Mouse (Mus musculus): Measurements from ENCODE around the gene Adamtsl2. TPM values are rescaled to one million over a fixed set of nuclear protein-coding genes. Genes with fewer than 3 reads are reported as not detected.

The Adamtsl2 gene
- total RNA-seq, 2 experiments from 2014 or later: 3.1 to 4.8 TPM

DNA sequence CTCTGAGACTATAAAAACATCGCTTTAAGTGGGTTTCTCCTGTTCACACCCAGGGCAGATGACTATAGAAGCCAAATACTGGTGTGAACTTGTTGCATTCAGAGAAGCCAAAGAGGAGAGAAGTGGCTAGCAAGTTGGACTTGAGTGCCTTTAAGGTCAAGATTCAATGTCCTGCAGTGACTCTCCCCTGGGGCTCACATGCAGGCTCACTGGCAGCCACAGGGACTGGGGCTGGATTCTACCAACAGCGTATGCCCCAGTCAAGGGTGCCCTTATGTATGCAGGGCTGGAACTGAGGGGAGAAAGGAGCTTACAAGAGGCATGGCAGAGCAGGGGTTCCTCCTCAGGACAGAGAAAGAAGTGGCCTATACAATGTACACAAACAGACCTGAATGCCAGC lies 40.6 kb downstream of the Adamtsl2 start:
- no peak for DNase-seq

- DNase-seq: peak; percentile 66
Measured at GRCm38 (mm10) chr2:27120241-27120641, 41.1 kb downstream of the Adamtsl2 start.

GRCm38 (mm10) chr2:27121626-27122355 lies 42.6 kb downstream of the Adamtsl2 start:
- no peak for DNase-seq

DNA sequence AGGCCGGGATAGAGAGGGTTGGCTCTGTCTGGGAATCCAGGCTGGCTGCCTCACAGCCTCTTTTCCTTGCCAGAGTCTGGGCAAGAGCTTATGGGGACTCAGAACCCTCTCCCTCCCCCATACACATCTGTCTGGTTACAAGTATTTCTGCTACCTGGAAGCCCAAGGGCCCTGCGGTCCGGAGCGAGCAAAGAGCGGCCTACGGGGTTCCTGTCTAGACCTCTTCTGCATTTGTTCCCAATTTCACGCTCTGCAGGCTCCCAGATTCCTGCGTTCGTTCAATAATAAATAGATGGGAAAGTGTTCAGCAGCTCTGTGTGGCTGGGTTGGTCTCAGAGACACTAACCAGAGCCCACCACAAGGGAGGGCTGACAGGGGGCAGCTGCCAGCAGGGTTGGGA lies 43.4 kb downstream of the Adamtsl2 start:
- DNase-seq: no peak

- DNase-seq: no peak
Measured at GRCm38 (mm10) chr2:27123121-27123520, 43.9 kb downstream of the Adamtsl2 start.

GRCm38 (mm10) chr2:27125979-27126378 lies 46.8 kb downstream of the Adamtsl2 start:
- DNase-seq: peak; percentile 76

DNA sequence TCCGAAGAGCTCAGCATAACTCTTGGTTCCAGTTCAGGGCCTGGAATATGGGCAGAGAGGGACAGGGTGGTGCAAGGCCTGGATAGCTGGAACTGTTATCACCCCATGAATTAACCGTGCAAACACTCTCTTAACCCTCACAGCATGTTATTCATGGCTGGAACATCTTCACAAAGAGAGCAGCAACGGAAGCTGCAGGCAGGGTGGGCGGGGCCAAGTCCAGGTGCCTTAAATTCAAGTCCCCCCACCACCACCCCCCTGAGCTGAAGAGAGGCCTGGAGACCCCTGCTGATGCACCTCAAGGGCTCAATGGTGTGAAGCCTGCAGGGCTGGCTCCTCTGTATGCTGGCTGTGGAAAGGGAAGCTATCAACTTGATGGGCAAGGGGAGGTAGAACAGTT lies 47.3 kb downstream of the Adamtsl2 start:
- DNase-seq: no peak

DNA sequence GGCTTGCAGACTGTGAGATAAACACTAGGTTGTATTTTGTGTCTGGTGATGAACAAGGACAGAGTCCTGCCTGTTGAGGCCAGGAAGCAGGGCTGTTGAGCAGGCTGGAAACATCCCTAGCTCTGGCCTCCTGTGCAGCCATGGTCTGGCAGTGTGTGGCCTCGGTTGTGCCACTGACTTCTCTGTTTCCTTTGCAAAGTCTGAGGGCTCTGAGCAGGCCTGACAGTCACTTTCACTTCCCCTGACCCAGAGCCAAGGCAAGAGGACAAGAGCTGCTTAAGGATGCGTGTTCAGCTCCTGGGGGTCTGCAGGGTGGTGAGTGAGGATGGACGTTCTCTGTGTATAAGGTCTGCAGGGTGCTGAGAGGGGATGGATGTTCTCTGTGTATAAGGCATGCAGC lies 49.8 kb downstream of the Adamtsl2 start:
- DNase-seq: no peak

DNA sequence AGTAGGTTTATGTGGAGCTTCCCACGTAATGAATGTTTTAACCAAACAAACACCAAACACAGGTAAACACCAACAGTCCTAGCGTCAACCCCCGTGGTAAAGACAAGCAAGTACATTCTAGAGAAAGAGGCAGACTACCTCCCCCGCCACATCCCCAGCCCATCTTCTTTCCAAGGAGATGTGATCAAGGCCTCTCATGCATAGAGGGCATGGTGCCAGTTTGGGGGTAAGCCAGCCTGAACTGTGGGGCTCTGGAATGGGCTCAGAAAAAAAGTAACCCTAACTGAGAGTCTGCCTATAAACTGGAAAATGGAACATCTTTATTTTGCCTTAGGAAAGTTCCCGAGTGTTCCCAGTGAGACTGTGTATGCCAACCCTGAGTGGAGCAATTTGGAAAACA lies 56.8 kb downstream of the Adamtsl2 start:
- no peak for DNase-seq

DNA sequence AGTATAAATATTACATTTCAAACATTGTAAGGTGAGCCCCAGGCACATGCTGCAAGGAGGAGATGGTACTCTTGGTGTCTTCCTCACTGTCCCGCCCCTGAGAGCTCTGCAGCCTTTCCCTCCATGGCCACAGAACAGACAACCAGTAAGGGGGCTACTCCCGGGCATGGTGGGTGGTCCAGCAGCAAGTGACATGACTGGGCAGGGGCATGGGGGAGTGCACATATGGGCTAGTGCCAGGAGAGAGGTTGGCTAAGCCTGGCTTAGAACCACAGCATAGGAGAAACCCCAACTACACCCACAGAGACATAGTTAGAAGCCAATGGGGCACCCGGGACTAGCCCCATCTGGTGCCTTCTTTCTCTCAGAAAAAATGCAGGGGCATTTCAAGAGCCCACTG lies 57.2 kb downstream of the Adamtsl2 start:
- DNase-seq: no peak

DNA sequence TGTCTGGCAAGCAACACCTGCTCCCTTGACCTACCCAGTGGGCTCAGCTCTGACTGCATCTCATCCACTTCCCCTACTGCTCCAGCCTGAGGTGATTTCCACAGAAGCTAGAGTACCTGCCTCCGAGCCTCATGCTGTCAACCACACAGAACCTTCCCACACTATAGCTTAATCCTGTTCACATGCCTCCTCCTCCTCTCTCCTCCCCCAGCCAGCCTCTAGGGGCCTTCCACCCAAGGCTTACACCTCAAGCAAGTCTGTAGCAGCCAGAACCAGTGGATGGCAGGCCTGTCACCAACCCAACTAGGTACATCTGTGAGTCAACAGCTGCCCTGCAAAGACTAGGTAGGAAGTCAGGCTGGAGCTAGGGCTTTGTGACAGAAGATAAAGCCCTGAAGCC lies 57.6 kb downstream of the Adamtsl2 start:
- no peak for DNase-seq

- no peak for DNase-seq
Measured at GRCm38 (mm10) chr2:27138356-27138755, 59.2 kb downstream of the Adamtsl2 start.

DNA sequence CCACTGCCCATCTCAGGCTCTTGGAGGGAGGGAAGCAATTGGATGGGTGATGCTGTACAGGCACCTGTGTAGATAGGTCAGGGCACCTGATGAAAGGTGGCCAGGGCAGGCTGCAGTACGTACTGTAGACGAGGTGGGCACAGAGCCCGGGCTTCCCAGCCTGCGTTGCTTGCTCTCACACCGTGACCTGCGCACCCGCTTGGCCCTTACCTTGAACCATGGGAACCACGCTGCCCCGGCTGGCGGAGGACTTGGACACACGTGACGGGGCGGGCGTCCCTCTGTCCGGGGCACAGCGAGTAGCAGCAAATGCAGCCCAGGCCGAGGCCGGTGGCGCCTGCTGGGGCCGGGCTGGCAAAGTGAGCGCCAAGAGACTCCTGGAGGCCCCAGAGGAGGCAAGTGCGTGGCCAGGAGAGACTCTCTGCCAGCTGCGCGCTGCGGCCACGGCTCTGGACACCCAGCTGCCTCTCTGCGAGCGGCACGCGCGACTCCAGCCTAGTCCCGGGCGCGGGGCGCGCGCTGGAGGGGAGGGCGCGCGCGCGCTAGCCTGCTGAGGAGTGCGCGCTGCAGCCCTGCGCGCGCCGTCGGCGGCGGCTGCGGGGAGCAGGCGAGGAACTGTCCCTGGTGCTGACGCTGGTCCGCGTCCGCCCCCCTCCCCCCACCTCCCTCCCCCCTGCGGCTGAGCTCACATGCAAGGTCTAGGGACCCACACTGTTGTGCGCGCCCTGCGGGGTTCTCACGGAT lies 62.9 kb downstream of the Adamtsl2 start, which contains the start of gene Fam163b:
Gene Fam163b (minus strand): TSS at position 542 of the 744 bp plus-strand sequence.
- peak; percentile 60 for DNase-seq

GRCm38 (mm10) chr2:27144957-27145356 lies 65.8 kb downstream of the Adamtsl2 start:
- no peak for DNase-seq

DNA sequence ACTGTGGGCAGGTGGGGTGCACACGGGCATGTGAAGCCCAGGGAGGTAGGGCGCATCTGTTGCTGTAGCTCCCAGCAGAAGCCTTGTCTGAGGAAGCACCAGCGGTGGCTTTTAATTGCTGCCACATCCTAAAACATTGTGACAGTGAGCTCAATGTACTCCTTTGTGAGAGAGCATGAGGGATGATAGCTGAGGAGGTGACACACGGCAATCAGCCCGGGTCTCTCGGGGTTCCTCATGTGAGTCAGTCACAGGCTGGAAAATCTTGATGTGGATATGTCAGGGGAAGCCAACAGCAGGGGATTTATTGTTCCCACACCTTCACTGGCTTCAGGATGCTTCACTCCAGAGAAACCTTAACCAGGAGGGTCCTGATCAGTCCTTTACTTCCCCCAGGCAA lies 67.7 kb downstream of the Adamtsl2 start:
- DNase-seq: no peak

DNA sequence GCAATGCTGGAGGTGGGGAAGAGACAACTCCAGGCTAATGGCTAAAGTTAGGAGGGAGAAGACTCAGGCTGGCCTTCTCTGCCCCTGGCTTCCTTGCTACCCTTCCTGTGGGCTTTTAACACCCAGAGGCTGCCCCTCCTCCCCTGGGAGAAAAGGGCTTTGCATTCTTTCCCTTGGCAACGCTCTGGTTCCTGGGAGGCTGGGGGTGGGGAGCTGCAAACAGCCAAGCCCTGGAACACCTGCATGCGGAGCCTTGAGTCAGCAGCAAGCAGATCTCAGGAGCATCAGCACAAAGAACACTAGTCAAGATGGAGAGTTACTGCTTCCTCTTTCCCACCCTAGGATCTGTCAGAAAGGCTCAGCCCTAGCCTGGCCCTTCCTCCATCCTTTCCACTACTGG lies 70.3 kb downstream of the Adamtsl2 start:
- DNase-seq: no peak

DNA sequence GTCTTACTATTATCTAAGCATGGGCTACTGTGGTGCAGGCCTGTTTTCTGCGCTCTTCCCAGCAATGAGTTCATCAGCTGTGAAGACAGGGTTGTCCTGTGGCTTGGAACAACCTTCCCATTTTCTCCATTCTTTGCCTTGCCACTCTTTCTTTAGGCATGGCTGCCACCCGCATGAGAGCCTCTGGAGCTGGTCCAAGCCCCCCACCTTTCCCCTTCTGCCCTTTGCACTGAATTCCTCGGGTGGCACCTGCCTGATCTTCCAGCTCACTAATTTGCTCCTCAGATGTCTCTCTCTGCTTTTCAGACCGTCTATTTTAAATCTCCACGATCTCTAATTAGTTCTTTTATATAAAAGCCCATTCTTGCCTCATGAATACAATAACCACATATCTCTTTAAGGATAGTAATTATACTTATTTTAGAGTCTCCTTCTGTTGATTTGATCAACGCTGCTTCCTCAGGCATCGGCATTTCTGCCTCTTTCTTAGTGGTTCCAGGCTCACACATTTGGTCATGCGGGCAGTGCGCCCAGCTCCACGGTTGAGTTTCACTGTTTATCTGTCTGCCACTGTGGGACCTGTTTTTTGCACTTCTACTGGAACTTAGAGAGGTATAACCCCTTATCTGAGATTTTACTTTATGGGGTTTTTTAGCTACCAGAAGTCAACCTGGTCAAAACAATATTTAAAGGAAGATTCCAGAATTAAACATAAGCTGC lies 75.4 kb downstream of the Adamtsl2 start:
- no peak for DNase-seq

DNA sequence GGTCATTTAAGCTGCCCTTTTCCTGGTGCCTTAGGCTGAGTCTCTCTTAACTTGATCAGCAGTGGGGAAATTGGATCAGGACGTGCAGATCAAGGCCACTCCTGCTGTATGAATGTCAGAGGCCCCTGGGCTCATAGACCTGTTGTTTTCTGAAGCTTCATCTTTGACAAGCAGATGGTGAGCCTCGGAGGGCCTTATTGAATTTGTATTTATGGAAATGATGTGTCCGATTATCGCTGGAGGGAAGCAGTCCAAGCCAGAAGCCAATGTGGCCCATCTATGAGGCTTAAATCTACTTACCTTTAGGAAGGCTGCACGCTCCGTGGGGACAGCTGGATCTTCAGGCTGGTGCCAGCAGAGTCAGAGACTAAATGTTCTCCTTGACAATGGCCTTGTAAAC lies 77.4 kb downstream of the Adamtsl2 start:
- DNase-seq: no peak

Other genes with a start within 250 kb of the Adamtsl2 start
- not detected for gene Abo, start 214.4 kb upstream of the Adamtsl2 start, total RNA-seq (2021)
- gene Surf6, start 176.5 kb upstream of the Adamtsl2 start, total RNA-seq (2021): 10 to 100 TPM; 12.9 to 14.7 TPM
- gene Med22, start 168.7 kb upstream of the Adamtsl2 start, total RNA-seq (2021): 10 to 100 TPM; 21.9 to 22.8 TPM
- gene Rpl7a, start 168.6 kb upstream of the Adamtsl2 start, total RNA-seq (2021): 100 to 1,000 TPM; 415 to 419 TPM
- gene Surf2, start 163.0 kb upstream of the Adamtsl2 start, total RNA-seq (2021): 10 to 100 TPM; 14.0 to 15.4 TPM
- 10 to 100 TPM; 33.3 to 37.6 TPM for gene Surf1, start 162.8 kb upstream of the Adamtsl2 start, total RNA-seq (2021)
- 10 to 100 TPM; 93.2 to 99.4 TPM for gene Surf4, start 145.5 kb upstream of the Adamtsl2 start, total RNA-seq (2021)
- gene Stkld1, start 145.3 kb upstream of the Adamtsl2 start, total RNA-seq (2021): not detected
- 10 to 100 TPM; 14.4 to 22.5 TPM for gene Rexo4, start 115.0 kb upstream of the Adamtsl2 start, total RNA-seq (2021)
- gene Adamts13, start 106.0 kb upstream of the Adamtsl2 start, total RNA-seq (2021): not detected
- gene Cacfd1, start 69.5 kb upstream of the Adamtsl2 start, total RNA-seq (2021): 10 to 100 TPM; 24.0 to 26.2 TPM
- gene Slc2a6, start 51.4 kb upstream of the Adamtsl2 start, total RNA-seq (2021): under 1 TPM; 0.16 to 0.27 TPM
- 10 to 100 TPM; 51.6 to 58.5 TPM for gene Mymk, start 7.2 kb upstream of the Adamtsl2 start, total RNA-seq (2021)
- under 1 TPM; 0.33 to 0.36 TPM for gene Fam163b, start 63.1 kb downstream of the Adamtsl2 start, total RNA-seq (2021)
- under 1 TPM; 0.14 to 0.23 TPM for gene Dbh, start 85.9 kb downstream of the Adamtsl2 start, total RNA-seq (2021)
- gene Sardh, start 169.0 kb downstream of the Adamtsl2 start, total RNA-seq (2021): 1 to 10 TPM; 5.2 to 7.8 TPM